Mouse (Mus musculus): Measurements from ENCODE around the gene Dock1. TPM values are rescaled to one million over a fixed set of nuclear protein-coding genes. Genes with fewer than 3 reads are reported as not detected.

The Dock1 gene
- polyA plus RNA-seq, 1 experiment from 2014 or later = 17.8 TPM

DNA sequence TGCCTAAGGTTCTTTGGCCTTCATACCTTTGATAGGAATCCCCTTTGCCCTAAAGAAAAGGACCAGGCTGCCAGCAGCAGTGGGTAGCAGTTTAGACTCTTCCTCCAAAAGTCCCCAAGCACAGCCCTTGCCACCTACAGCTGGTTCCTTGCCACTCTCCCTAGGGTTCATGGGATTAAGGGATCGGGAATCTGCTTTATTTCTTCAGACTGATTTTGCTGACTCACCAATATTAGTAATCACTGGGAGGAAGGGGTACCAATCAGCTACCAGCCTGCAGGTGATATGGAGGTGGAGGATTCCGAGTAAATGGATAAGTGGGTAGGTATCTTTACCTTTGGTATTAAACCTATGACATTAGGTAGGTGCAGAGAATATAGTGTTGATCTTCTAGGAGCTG is 340.5 kb downstream of the Dock1 start:
- Histone ChIP-seq H3K9me3 (replicated peaks; ENCODE audit: control insufficient read depth, low read length) (no peaks in the 10 kb centered on the region), H3K36me3 (ENCODE audit: control insufficient read depth, insufficient read depth) (no peaks in the 10 kb centered on the region), H3K4me1 (ENCODE audit: control insufficient read depth, insufficient read depth, low read length) (no peaks in the 10 kb centered on the region), H3K4me3 (ENCODE audit: low read length) (no peak overlapping the region), H3K27me3 (ENCODE audit: control insufficient read depth, insufficient read depth, low read length) (no peaks in the 10 kb centered on the region), H3K27ac (ENCODE audit: low read length) (no peak overlapping the region), H3K4me2 (ENCODE audit: low read depth, low read length) (no peak overlapping the region), H3K9ac (ENCODE audit: low read length) (no peak overlapping the region)
- no peak for ATAC-seq (replicated peaks; ENCODE audit: extremely low read depth, insufficient read depth, low FRiP score)
- WGBS = 88% methylated on average over 2 of the region's 2 CpGs

DNA sequence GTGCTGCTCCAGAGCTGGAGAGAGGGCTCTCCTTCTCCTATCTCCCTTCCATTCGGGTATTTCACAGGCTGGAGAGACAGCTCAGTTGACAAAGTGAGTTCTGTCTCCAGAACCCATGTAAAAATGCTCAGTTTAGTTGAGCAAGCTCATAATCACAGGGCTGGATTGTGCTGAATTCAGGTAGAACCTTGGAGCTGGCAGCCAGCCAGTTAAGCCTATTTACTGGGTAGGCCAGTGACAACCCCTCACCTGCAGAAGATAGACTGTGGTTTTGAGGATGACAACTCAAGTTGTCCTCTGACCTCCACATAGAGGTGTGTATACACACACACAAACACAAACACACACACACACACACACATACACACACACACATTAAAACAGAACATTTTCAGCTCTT is 347.1 kb downstream of the Dock1 start:
- ATAC-seq (replicated peaks; ENCODE audit: extremely low read depth, insufficient read depth, low FRiP score) = no peak
- no peak overlapping the region for H3K4me3 ChIP-seq (ENCODE audit: low read length)
- no peak overlapping the region for H3K9ac ChIP-seq (ENCODE audit: low read length)
- H3K27me3 ChIP-seq (ENCODE audit: control insufficient read depth, insufficient read depth, low read length) = no peaks in the 10 kb centered on the region
- WGBS = 42% methylated on average over 1 of the region's 1 CpGs
- no peak overlapping the region for H3K27ac ChIP-seq (ENCODE audit: low read length)
- no peaks in the 10 kb centered on the region for H3K9me3 ChIP-seq (replicated peaks; ENCODE audit: control insufficient read depth, low read length)
- no peak overlapping the region for H3K4me2 ChIP-seq (ENCODE audit: low read depth, low read length)
- H3K4me1 ChIP-seq (ENCODE audit: control insufficient read depth, insufficient read depth, low read length) = no peaks in the 10 kb centered on the region
- no peaks in the 10 kb centered on the region for H3K36me3 ChIP-seq (ENCODE audit: control insufficient read depth, insufficient read depth)

DNA sequence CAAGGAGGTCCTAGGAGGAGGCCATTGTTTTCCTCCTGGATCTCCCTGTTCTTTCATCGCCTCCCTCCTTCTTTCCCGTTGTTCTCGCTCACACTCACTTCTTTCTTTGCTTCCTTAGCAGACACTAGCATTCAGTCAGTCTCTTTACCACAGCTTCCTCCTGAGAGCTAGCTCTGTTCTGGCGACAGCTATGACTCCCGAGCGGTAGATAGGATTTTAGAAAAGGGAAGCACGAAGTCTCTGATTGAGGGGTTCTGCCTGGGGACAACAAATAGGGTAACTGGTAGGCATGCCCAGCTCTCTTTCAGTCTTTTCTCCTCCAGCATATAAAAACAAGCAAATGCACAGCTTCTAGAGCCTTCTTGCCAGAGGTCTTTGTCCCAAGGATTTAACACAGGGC is 350.3 kb downstream of the Dock1 start:
- Histone ChIP-seq H3K9ac (ENCODE audit: low read length) (no peak overlapping the region), H3K9me3 (replicated peaks; ENCODE audit: control insufficient read depth, low read length) (no peaks in the 10 kb centered on the region), H3K4me2 (ENCODE audit: low read depth, low read length) (no peak overlapping the region), H3K4me1 (ENCODE audit: control insufficient read depth, insufficient read depth, low read length) (no peaks in the 10 kb centered on the region), H3K27ac (ENCODE audit: low read length) (no peak overlapping the region), H3K4me3 (ENCODE audit: low read length) (no peak overlapping the region), H3K27me3 (ENCODE audit: control insufficient read depth, insufficient read depth, low read length) (no peaks in the 10 kb centered on the region), H3K36me3 (ENCODE audit: control insufficient read depth, insufficient read depth) (no peaks in the 10 kb centered on the region)
- WGBS = 70% methylated on average over 7 of the region's 7 CpGs
- no peak for ATAC-seq (replicated peaks; ENCODE audit: extremely low read depth, insufficient read depth, low FRiP score)

DNA sequence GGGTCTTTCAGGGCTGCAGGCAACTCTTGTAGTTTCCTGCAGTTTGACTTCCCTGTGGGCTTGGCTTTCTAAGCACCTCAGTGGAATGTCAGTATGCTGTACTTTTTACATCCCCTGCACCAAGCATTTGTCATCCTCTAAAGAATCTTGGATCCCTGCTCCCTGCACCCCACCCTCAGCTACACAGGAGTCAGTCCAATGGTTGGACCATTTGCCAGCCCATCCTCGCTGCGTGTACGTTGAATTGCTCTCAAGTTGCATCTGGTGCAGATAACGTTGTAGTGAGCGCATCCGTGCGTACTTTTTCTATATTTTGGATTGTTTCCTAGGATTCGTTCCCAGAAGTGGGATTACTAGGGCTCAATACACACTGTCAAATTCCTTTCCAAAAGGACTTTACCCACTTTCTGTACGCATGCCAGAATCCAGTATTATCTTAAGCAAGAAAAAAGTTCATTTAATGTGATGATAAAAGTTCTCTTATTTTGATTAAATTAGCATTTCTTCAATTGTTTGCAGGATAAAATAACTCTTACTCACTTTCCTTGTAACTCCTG is 351.2 kb downstream of the Dock1 start:
- Histone ChIP-seq H3K36me3 (ENCODE audit: control insufficient read depth, insufficient read depth) (no peaks in the 10 kb centered on the region), H3K4me2 (ENCODE audit: low read depth, low read length) (no peak overlapping the region), H3K27ac (ENCODE audit: low read length) (no peak overlapping the region), H3K4me3 (ENCODE audit: low read length) (no peak overlapping the region), H3K9ac (ENCODE audit: low read length) (no peak overlapping the region), H3K9me3 (replicated peaks; ENCODE audit: control insufficient read depth, low read length) (no peaks in the 10 kb centered on the region), H3K4me1 (ENCODE audit: control insufficient read depth, insufficient read depth, low read length) (no peaks in the 10 kb centered on the region), H3K27me3 (ENCODE audit: control insufficient read depth, insufficient read depth, low read length) (no peaks in the 10 kb centered on the region)
- WGBS = 77% methylated on average over 9 of the region's 9 CpGs
- ATAC-seq (replicated peaks; ENCODE audit: extremely low read depth, insufficient read depth, low FRiP score) = no peak

DNA sequence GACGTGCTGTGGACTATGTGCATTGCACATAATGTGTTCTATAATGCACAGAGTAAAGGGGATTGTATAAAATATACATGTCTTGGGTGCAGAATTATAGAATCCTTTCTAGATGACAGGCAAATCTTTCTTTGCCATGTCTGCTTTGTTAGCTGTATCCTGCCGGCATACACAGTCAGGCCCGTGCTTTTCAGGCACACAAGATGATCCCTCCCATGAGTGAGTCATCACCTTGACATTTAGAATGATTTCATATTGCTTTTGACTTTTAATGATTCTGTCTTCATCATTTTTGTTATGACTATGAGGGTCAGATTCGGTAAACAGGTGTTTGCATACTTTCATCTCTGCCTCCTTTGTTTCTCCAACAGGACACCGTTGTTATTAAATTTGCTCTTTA is 354.1 kb downstream of the Dock1 start:
- 73% methylated on average over 5 of the region's 5 CpGs for WGBS
- Histone ChIP-seq H3K36me3 (ENCODE audit: control insufficient read depth, insufficient read depth) (no peaks in the 10 kb centered on the region), H3K9me3 (replicated peaks; ENCODE audit: control insufficient read depth, low read length) (no peaks in the 10 kb centered on the region), H3K4me1 (ENCODE audit: control insufficient read depth, insufficient read depth, low read length) (no peaks in the 10 kb centered on the region), H3K27ac (ENCODE audit: low read length) (no peak overlapping the region), H3K4me2 (ENCODE audit: low read depth, low read length) (no peak overlapping the region), H3K4me3 (ENCODE audit: low read length) (no peak overlapping the region), H3K9ac (ENCODE audit: low read length) (no peak overlapping the region), H3K27me3 (ENCODE audit: control insufficient read depth, insufficient read depth, low read length) (no peaks in the 10 kb centered on the region)
- no peak for ATAC-seq (replicated peaks; ENCODE audit: extremely low read depth, insufficient read depth, low FRiP score)

DNA sequence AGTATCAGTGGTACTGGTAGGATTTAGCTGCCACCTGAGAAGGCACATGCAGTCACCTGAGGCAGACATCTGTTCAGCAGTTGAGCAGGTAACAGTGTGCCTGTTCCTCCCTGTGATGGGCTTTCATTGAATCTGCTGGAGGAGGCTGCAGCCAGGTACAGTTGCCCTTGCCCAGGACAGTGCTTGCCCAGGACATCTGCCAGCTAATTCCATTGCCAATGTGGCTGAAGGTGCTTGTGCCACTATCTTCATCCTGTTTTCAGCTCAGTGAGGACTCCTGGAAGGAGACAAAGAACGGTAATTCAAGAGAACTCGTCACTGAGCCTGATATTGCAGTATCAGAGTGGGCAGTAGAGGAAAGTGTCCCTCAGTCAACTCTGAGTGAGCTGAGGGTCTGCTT is 358.3 kb downstream of the Dock1 start:
- Histone ChIP-seq H3K9me3 (replicated peaks; ENCODE audit: control insufficient read depth, low read length) (no peaks in the 10 kb centered on the region), H3K27ac (ENCODE audit: low read length) (no peak overlapping the region), H3K27me3 (ENCODE audit: control insufficient read depth, insufficient read depth, low read length) (no peaks in the 10 kb centered on the region), H3K36me3 (ENCODE audit: control insufficient read depth, insufficient read depth) (no peaks in the 10 kb centered on the region), H3K4me2 (ENCODE audit: low read depth, low read length) (no peak overlapping the region), H3K4me1 (ENCODE audit: control insufficient read depth, insufficient read depth, low read length) (no peaks in the 10 kb centered on the region), H3K4me3 (ENCODE audit: low read length) (no peak overlapping the region), H3K9ac (ENCODE audit: low read length) (no peak overlapping the region)
- ATAC-seq (replicated peaks; ENCODE audit: extremely low read depth, insufficient read depth, low FRiP score) = no peak
- WGBS = 89% methylated on average over 2 of the region's 2 CpGs

DNA sequence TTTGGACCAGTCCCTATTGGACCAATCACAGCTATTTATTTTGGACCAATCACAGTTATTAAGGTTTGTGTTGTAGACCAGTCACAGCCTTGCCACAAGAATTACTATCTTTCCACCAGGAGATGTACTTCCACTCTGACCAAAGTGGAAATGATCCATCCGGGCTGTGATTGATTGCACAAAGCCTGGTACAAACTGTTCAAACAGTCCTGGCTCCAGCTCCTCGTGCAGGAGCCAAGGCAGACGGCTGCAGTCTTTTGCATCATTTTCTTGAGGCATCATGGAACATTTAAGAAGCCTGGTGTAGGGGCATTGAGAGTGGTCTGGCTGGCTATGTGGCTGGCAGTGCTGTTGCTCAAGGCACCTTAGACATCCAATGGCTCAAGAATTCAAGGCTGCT is 358.7 kb downstream of the Dock1 start:
- no peaks in the 10 kb centered on the region for H3K27me3 ChIP-seq (ENCODE audit: control insufficient read depth, insufficient read depth, low read length)
- no peak for ATAC-seq (replicated peaks; ENCODE audit: extremely low read depth, insufficient read depth, low FRiP score)
- no peak overlapping the region for H3K4me2 ChIP-seq (ENCODE audit: low read depth, low read length)
- H3K4me1 ChIP-seq (ENCODE audit: control insufficient read depth, insufficient read depth, low read length) = no peaks in the 10 kb centered on the region
- 72% methylated on average over 3 of the region's 3 CpGs for WGBS
- H3K4me3 ChIP-seq (ENCODE audit: low read length) = no peak overlapping the region
- no peaks in the 10 kb centered on the region for H3K36me3 ChIP-seq (ENCODE audit: control insufficient read depth, insufficient read depth)
- H3K9ac ChIP-seq (ENCODE audit: low read length) = no peak overlapping the region
- H3K9me3 ChIP-seq (replicated peaks; ENCODE audit: control insufficient read depth, low read length) = no peaks in the 10 kb centered on the region
- H3K27ac ChIP-seq (ENCODE audit: low read length) = no peak overlapping the region

DNA sequence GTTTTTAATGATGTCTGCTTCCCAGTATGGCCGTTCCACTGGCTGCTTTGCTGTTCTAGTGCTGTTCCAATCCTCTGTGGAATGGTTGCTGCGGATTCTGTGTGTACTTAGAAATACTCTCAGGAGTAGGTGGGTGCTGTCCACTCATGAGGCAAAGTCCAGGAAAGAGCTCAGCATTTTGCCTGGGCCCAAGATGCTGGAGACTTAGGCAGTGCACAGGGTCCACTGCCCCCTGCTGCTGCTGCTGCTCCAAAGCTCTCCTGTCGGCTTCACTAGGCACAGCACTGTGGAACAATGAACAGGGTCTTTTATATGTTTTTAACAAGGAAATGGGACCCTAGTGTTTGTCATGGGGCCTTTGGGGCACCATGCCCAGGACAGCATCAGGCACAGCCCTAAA is 361.0 kb downstream of the Dock1 start:
- no peaks in the 10 kb centered on the region for H3K27me3 ChIP-seq (ENCODE audit: control insufficient read depth, insufficient read depth, low read length)
- no peak overlapping the region for H3K4me3 ChIP-seq (ENCODE audit: low read length)
- no peak for ATAC-seq (replicated peaks; ENCODE audit: extremely low read depth, insufficient read depth, low FRiP score)
- no peak overlapping the region for H3K27ac ChIP-seq (ENCODE audit: low read length)
- H3K9ac ChIP-seq (ENCODE audit: low read length) = no peak overlapping the region
- H3K9me3 ChIP-seq (replicated peaks; ENCODE audit: control insufficient read depth, low read length) = no peaks in the 10 kb centered on the region
- no peaks in the 10 kb centered on the region for H3K36me3 ChIP-seq (ENCODE audit: control insufficient read depth, insufficient read depth)
- H3K4me2 ChIP-seq (ENCODE audit: low read depth, low read length) = no peak overlapping the region
- WGBS = 49% methylated on average over 3 of the region's 3 CpGs
- no peaks in the 10 kb centered on the region for H3K4me1 ChIP-seq (ENCODE audit: control insufficient read depth, insufficient read depth, low read length)

DNA sequence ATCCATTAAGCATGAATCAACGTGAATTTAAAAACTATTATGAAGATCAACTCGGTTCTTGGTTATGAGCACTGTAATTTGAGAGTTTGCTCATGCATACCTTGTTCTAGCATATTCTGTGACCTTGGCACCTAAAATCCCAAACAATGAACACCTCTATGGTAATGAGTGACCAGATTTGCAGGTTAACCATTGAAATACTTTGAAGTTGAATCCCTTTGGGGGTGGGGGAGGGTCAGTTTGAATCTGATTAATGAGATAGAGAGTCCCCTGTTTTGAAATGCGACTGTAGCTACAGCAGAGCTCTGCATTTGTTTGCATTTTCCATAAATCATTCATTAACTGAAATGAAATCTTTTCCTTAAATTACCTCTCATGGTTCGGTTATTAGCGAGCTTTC is 364.4 kb downstream of the Dock1 start:
- ATAC-seq (replicated peaks; ENCODE audit: extremely low read depth, insufficient read depth, low FRiP score) = no peak
- 75% methylated on average over 5 of the region's 5 CpGs for whole genome bisulfite sequencing
- H3K9ac ChIP-seq (ENCODE audit: low read length) = no peak overlapping the region
- H3K27ac ChIP-seq (ENCODE audit: low read length) = no peak overlapping the region
- H3K4me3 ChIP-seq (ENCODE audit: low read length) = no peak overlapping the region
- H3K9me3 ChIP-seq (replicated peaks; ENCODE audit: control insufficient read depth, low read length) = no peaks in the 10 kb centered on the region
- no peaks in the 10 kb centered on the region for H3K27me3 ChIP-seq (ENCODE audit: control insufficient read depth, insufficient read depth, low read length)
- H3K4me2 ChIP-seq (ENCODE audit: low read depth, low read length) = no peak overlapping the region
- H3K36me3 ChIP-seq (ENCODE audit: control insufficient read depth, insufficient read depth) = no peaks in the 10 kb centered on the region
- H3K4me1 ChIP-seq (ENCODE audit: control insufficient read depth, insufficient read depth, low read length) = no peaks in the 10 kb centered on the region

DNA sequence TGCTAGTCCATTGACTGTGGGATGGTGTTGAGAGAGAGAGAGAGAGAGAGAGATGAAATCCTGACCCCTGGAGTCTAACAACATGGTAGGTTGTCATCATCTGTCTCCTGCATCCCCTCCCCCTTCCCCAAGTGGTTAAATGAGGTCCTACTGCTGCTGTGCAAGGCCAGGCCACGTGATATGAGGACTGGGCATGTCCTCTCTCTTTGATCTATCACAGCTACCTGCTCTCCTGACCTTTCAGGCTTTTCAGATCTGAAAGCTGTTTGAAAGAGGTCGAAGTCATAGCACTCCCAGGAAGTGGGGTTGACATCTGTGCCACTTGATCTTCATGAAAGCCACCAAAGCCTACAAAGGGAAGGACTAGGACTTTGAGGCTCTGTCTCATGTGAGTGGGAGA is 365.2 kb downstream of the Dock1 start:
- no peak overlapping the region for H3K27ac ChIP-seq (ENCODE audit: low read length)
- no peaks in the 10 kb centered on the region for H3K27me3 ChIP-seq (ENCODE audit: control insufficient read depth, insufficient read depth, low read length)
- WGBS = 42% methylated on average over 2 of the region's 2 CpGs
- H3K4me1 ChIP-seq (ENCODE audit: control insufficient read depth, insufficient read depth, low read length) = no peaks in the 10 kb centered on the region
- no peak overlapping the region for H3K4me3 ChIP-seq (ENCODE audit: low read length)
- H3K4me2 ChIP-seq (ENCODE audit: low read depth, low read length) = no peak overlapping the region
- H3K9ac ChIP-seq (ENCODE audit: low read length) = no peak overlapping the region
- H3K9me3 ChIP-seq (replicated peaks; ENCODE audit: control insufficient read depth, low read length) = no peaks in the 10 kb centered on the region
- no peak for ATAC-seq (replicated peaks; ENCODE audit: extremely low read depth, insufficient read depth, low FRiP score)
- H3K36me3 ChIP-seq (ENCODE audit: control insufficient read depth, insufficient read depth) = no peaks in the 10 kb centered on the region
